Mouse (Mus musculus): ENCODE data around the gene Nup85.
A peak's percentile ranks its signal among the peaks of the same experiment; 100 is the strongest.

Gene Nup85

DNA sequence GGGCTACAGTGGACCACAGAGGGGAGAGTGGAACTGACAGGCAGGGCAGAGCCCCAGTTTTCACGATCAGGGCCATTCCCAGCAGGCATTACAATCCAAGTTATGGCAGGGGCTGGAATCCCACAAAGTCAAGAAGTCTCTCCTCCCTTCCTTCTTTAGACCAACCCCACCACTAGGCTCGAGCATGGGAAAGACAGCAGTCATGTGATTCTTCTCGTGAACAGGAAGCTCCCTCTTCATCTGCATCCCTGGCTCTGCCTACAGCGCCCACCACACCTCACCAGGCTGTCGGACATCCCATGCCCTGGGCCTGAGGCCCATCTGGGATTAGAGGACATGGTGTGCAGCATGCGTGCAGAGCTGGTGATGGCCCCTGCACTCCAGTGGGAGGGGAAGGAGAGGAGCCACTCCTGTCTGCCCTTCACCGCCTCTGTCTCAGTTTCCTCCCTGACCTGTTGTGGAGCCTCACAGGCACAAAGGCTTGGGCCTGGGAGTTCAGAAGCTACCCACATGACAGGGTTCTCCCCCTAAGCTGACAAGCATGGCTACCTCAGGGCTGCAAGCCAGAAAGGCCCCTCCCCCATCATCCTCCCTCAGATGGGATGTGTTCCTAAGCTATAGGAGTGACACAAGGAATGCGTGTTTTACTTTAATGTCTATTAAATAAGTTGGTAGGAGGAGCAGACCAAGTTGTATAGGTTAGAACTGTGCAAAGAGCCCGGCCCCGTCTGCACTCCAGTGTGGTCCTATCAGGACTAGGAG lies 50.3 kb downstream of the Nup85 start:
- no peak for DNase-seq

DNA sequence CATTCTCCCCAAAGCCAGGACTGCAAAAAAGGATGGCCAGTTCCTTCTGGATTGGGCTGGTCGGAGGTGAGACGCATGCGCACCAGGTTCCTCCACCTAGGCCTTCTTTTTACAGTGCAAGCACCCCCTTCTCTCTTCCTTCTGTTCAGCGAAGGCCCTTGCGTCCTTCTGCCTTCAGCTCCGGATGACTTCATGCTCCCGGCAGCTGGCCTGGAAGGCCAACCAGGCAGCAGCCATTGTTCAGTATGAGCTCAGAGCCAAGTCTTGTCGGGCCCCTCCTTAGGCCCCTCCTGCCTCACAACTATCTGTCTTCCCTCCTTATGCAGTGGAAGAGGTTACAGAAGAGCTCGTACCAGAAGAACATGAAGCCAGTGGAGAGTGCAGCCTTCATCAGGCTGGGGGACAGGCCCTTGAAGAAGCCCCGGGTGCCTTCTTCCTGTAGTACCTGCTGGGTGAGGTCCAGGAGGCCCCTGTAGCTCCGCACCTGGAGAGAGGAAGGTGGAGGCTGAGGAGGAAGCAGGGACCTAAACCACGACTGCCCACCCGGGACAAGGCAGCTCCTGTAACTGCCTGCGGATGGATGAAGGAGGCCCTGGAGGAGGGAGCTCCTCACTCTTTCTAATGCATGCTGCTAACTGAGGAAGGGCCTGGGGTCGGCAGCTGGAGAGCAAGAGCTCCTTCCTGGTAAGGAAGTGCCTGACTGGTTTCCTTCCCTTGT lies 51.0 kb downstream of the Nup85 start:
- DNase-seq = no peak

DNA sequence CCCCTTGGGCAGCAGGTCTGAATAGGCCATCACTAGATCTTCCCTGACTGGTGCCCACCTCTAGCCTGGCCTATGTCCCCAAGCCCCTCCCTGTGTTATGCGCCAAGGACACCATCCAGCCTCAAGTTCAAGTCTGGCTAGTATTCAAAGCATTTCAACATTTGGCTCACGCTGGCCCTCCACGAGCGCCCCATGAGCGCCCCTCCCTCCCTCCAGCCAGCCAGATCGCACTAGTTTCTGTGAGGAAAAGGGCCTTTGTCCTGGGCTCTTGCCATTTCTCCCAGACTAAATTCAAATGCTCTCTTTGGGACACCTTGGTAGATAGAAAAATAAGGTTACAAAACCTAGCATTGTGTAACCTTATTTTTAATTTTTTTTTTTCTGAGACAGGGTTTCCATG lies 51.6 kb downstream of the Nup85 start:
- no peak for DNase-seq

DNA sequence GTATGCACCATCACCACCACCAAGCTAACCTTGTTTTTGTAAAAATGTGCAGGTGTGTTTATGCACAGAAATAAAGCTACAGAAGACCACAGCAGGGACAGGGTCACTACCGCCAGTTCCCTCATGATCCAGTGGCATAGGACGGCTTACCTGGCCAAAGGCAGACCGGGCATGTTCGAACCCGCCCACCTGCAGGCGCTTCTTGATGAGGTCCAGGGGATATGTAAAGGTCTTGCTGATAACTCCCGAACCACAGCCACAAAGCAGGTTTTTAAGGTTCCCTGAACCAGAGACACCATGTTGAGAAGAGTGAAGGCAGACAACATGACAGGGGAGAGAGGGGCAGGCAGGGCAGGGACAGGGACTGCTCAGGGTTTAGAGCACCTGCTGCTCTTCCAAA lies 52.1 kb downstream of the Nup85 start:
- DNase-seq = no peak

DNA sequence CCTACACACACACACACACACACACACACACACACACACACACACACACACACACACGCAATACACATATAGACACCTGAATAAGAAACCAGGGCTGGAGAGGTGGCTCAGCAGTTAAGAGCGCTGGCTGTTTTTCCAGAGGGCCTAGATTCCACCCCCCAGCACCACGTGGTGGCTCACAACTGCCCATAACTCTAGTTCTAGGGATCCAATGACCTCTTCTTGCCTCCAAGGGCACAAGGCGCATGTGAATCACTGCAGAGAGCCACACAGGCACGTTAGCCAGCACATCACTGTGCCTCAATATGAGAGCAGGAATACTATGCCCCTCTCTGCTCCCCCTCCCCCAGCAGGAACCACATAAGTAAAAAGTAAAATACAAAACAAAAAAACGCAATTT lies 52.7 kb downstream of the Nup85 start:
- no peak for DNase-seq

DNA sequence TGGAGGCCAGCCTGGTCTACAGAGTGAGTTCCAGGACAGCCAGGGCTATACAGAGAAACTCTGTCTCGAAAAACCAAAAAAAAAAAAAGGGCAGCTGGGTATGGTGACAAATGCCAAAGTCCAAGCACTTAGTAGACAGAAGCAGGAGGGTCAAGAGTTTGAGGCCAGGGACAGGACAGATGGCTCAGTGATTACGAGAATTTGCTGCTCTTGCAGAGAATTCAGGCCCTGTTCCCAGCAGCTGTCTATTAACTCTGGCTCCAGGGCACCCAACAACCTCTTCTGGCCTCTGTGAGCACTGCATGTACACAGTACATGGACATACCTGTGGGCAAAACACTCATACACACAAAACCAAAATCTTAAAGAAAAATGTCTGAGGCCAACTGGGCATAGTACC lies 53.8 kb downstream of the Nup85 start:
- no peak for DNase-seq

DNA sequence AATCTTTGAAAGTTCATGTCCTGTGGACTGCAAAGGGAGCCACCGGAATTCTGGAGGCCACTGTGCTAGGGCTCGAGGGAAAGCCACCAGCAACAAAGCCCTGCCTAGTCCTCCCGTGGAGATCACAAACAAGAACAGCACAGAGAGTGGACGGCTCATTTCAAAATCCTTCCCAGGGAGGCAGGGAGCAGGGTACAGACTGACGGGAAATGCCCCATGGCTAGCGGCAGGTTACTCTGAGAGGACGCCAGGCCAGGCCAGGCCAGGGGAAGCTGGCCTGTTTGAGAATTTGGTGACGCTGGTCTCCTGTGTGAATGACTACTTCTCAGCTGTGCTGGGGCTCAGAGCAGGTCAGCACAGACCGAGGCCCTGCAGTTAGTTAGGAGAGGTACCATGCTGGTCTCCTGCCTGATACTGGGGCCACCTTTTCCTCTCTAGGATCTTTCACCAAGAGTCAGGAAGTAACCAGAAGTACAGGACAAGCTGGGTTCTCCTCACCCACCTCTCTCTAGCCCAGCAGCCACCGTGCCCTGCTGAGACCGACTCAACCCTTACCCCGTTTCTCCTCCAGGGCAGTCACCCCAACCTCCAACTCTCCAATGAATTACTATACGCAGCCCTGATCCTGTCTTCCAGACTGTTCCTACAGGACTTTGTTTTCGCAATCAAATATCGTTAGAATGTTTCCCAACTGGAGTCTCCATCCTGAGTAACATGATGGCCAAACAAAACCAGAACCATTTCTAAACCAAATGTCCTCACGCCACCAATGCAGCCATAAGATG lies 54.7 kb downstream of the Nup85 start:
- DNase-seq = no peak

DNA sequence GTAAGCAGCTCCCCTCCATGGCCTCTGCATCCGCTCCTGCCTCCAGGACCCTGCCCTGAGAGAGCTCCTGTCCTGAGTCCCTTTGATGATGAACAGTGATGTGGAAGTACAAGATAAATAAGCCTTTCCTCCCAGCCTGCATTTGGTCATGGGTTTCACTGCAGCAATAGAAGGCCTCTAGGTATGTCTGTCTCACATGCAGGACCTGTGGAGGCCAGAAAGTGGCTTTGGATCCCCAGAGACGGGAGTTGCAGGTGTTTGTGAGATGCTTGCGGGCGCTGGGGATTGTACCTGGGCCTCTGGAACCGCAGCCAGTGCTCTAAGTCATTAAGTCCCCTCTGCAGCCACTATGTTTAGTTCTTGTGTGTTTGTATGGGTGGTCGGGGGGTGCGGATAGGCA lies 55.7 kb downstream of the Nup85 start:
- DNase-seq = no peak

DNA sequence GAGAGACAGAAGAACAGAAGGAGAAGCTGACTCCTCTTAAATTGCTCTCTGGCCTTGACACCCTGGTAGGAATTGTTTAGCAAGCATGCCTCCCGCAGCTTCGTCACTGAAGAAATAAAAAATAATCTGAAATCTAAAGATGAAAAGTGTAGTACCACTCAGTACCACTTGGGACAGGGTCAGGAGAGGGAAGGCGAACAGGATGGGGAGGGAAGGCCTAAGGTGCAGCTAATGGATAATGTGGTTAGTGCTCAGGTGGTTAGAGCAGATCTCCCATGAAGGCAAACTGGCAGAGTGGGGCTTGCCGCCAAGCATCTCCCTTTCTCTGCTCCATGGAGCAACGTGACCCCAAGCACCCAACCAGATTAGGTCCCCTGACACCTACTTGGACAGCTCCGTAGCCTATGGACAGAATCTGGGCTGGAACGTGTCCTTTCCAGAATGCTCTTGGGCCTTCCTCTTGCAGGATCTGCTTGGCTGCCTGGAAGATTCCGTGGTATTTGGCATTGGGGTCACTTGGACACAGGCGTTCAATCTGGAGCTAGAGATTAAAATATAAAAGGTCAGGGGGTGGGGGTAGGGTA lies 59.3 kb downstream of the Nup85 start:
- DNase-seq = no peak

DNA sequence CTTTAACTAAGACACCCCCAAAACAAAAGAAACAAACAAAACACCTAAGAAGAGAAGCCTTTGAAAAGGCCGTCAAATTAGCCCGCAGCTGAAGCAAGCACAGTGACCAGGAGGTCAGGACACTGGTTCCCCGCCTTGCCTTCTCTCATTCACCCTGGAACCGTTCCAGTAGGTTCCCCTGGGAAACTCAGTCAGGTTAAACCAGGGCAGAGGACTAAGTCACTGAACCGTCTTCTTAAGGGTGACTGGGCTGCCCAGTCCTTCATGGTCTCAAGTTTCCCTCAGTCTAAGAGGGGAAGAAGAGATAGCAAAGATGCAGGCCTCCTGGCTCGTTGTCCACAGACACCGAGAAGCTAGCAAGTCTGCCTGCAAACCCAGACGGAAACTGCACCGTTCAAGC lies 61.6 kb downstream of the Nup85 start:
- no peak for DNase-seq

DNA sequence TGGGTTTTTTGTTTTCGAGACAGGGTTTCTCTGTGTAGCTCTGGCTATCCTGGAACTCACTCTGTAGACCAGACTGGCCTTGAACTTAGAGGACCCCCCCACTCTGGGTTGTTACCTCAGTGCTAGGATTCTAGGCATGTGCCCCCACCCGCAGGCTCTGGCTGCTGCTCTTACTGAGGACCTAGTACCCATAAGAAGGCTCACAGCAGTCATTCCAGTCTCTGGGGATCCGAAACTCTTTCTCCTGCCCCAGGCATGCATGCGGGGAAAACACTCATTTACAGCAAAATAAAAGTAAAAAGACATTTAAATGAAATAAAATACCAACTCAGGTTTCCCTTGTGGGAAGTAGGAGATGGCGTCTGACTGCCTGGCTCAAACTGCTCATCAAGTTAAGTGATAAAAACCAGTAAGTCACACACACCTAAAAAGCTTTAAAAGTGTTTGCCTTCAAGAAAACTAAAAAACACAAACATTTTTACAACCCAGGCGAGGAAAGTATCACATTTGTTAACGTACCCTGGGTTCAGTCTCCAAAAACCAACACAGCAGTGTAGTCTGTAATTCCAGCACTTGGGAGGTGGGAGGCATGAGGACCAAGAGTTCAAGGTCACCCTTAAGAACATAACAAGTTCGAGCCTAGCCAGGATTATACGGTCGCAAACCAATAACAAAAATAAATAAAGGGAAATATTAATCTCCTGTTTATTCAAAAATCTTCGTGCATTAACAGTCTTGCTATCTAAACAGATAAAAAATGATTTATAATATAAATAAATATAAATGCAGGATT lies 62.8 kb downstream of the Nup85 start:
- no peak for DNase-seq

DNA sequence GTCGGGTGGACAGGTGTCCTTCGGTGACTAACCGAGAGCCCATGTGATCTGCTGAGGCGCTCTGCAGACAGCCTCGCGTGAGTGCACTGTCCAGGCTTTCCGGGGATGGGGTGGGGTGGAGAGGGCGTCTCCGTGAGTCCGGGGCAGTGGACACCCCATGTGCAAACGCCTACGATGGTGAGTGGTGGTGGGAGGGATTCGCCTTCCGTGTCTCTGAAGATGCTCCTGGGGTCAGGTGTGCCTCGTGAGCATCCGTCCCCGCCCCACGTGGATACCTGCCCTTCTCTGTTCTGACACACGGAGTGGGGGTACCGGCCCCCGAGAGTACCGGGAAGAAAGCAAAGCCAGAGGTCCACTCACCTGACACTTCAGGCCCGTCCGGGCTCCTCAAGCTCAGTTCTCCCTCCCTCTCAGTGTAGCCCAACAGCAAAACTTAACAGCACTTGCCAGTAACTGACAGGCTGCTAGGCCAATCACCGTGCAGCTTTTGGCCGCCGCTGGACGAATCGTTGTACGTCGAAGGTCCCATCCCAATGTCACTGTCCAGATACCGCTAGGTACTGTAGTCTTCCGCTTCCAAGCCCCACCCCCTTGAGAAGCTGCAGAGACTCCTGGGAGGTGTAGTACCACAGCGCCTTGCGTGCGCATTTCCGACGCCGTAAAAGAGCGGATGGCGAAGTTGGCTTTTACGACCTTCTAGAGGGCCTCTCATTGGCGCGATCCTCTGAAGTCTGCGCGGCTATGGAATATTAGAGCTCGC lies 63.7 kb downstream of the Nup85 start, which contains the start of gene Slc25a19:
Gene Slc25a19 (minus strand): TSS at position 591 of the 760 bp plus-strand sequence.
- DNase-seq = peak; percentile 99

DNA sequence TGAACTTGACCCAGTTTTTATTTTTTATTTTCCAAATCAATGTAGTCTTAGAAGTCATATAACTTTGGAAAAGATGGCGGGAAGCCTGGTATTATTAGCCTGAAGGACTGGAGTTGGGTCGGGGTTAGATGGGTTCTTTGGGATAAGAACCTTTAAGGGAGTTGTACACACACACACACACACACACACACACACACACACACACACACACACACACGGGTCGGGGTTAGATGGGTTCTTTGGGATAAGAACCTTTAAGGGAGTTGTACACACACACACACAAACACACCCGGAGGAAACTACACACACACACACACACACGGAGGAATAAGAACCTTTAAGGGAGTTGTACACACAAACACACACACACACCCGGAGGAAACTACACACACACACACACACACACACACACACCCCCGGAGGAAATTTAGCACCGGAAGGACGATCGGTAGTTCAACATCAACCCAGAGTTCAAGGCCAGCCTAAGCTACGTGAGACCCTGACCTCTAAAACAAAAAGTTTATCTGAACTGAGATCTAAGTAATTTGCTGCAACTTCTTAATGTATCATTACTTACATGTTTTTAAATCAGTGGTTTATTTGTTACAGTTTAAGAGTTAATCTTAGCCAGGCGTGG lies 64.3 kb downstream of the Nup85 start:
- no peak for DNase-seq

DNA sequence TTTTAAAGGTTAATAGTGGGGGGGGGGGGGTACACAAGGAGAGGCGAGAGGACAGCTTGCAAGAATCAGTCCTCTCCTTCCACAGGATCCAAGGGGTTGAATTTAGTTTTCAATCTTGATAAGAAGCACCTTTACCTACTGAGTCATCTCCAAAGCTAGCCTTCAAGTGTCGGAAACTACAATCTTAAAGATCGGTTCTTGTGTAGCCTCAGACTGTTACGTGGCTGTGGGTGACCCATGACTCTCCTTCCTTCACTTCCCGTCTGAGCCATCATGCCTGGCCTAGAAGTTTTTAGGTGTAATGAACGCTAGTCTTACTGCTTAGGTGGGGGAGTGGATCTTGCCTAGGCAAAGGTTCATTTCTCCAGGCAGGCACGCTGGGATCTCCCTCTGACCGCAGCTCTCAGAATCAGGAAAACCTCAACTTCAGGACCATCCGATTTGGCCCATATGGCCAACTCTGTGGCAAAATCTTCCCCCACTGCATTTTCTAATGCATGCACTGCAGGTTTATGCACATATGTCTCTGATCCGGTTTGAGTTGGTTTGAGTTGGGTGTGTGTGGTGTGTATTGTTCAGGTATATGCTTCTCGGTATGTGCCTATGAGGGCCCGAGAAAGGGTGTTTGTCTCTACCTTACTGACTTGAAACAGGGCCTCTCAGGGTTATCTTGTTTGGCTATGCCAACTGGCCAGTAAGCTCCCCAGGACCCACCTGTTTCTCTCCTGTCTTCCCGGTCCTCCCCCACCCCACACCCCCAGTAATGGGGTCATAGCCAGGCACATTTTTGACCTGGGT lies 65.7 kb downstream of the Nup85 start:
- DNase-seq = no peak

DNA sequence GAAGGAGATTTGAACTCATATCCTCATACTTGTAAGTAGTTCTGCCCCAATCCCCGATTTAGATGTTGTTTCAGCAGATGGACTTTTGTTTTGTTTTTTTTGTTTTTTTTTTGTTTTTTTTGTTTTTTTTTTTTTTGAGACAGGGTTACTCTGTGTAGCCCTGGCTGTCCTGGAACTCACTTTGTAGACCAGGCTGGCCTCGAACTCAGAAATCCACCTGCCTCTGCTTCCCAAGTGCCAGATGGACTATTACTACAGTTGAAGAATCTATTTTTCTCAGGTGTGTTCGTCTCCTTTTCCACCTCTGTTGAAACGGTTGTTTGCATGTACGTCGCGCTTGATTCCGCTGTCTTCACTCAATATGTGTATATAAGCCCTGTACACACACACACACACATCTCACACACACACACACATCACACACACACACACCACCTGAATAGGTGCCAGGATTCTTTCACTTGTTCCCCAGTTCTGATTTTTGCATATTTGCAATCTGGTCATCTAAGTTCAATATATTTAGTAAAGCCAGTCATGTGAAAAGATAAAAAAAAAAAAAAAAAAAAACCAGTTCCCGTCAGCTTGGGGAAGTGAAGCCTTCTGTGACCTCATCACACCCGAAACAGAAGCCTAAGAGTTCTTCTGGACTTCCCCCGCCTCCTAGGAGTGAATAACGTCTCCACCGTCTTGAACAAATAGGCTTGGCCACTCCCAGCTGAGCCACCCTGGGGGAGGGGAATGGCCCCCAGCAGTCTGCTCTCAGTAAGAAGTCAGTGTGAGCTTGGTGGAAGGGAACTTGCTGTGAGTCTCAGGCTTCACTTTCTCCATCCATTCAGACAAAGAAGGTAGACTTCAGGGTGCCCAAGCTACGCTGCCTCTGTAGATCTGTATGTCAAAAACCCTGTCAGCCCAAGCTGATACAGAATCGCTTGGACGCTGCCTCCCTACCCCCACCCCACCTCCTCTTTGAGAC lies 66.6 kb downstream of the Nup85 start:
- DNase-seq = no peak

DNA sequence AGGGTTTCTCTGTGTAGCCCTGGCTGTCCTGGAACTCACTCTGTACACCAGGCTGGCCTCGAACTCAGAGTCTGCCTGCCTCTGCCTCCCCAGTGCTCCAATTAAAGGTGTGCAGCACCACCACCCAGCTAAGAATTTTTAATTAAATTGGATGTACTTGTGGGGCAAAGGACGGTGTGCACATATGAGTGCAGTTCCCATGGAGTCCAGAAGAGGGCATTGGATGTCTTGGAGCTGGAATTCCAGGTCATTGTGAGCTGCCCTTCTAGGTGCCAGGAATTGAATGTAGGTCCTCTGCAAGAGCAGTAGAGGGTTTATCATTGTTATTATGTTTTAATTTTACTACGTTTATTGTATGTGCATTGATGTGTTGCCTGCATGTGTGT lies 67.3 kb downstream of the Nup85 start:
- no peak for DNase-seq

DNA sequence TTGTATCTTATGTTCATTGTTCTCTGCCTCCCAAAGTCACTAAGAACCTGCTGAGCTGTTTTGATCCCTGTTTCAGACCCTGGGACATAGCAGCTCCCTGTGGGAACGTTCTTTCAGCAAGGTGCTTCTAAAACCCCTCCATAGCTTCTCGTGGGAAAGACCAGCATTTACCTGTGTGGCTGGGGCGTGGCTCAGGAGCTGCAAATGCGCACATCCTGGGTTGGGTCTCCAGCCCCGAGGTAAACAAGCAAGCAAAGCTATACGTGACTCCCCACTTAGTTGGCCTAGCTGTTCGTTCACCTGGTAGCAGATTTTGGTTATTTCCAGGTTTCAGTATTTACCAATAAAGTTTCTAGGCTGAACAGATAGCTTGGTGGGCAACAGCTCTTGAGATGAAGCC lies 68.0 kb downstream of the Nup85 start:
- DNase-seq = no peak

DNA sequence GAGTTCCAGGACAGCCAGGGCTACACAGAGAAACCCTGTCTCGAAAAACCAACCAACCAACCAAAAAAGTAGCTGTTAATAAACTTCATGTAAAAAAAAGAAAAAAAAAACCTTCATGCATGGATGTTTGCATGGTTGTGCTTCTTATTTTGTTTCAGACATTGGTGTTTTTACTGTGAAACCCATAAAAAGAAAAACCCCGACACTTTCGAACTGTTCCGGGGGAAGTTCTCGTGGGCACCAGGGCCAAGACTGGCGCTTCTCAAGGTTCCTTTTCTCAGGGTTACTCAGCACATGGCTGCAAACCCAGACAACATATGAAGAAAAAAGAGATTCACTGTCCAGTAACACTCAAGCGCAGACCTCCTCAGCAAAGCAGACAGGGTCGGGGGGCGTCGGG lies 68.6 kb downstream of the Nup85 start:
- no peak for DNase-seq

All from cerebellum, adult 8-10 months (tissue).